Mouse (Mus musculus) limb, embryonic 13.5 days (tissue): ENCODE data around the gene Prpf31. TPM values are rescaled to one million over a fixed set of nuclear protein-coding genes. Genes with fewer than 3 reads are reported as not detected.
"Not testable (repeated sequence)": the region's sequence is repeated elsewhere in the genome, so short reads cannot be mapped to it uniquely, and the experiment has no call there.

Experiments used
- ATAC-seq: fragments of 200-750 bp; cut with Nextera tagmentation; 2 replicates; pipeline ENCODE4 v1.8.0; 2017; ENCODE audit warnings: low read depth, moderate number of reproducible peaks, moderate TSS enrichment; ENCODE audit not compliant: low FRiP score
- H3K27ac ChIP-seq: fragments of 300-500 bp; sonication (generic); 2 replicates; pipeline ENCODE4 v1.5.1; 2015; ENCODE audit warnings: inconsistent platforms, mild to moderate bottlenecking, moderate library complexity
- H3K27me3 ChIP-seq: fragments of 300-500 bp; sonication (generic); 2 replicates; pipeline ENCODE4 v1.6.1; 2015; ENCODE audit warnings: mild to moderate bottlenecking, inconsistent platforms
- H3K36me3 ChIP-seq: fragments of 300-500 bp; sonication (generic); 2 replicates; pipeline ENCODE4 v1.6.1; 2015; ENCODE audit warnings: inconsistent platforms, mild to moderate bottlenecking, moderate library complexity
- H3K4me1 ChIP-seq: fragments of 300-500 bp; sonication (generic); 2 replicates; pipeline ENCODE4 v1.6.1; 2015; ENCODE audit warnings: inconsistent platforms
- H3K4me2 ChIP-seq: fragments of 300-500 bp; sonication (generic); replicated peaks from 2 replicates; pipeline ENCODE4 v1.6.1; 2015; ENCODE audit warnings: inconsistent platforms, mild to moderate bottlenecking, moderate library complexity
- H3K4me3 ChIP-seq: fragments of 300-500 bp; sonication (generic); 2 replicates; pipeline ENCODE4 v1.5.1; 2015; ENCODE audit warnings: moderate library complexity, mild to moderate bottlenecking, inconsistent platforms
- H3K9ac ChIP-seq: fragments of 300-500 bp; sonication (generic); 2 replicates; pipeline ENCODE4 v1.6.1; 2015; ENCODE audit warnings: mild to moderate bottlenecking, inconsistent platforms
- H3K9me3 ChIP-seq: fragments of 300-500 bp; sonication (generic); 2 replicates; pipeline ENCODE4 v1.6.1; 2016; ENCODE audit warnings: inconsistent platforms
- WGBS: fragments of 180-500 bp; shearing (Covaris S2); methylation state at CpG from one replicate; pipeline ENCODE4 v1.1.7; 2015; 5-methylcytosine and 5-hydroxymethylcytosine counted together
- polyA plus RNA-seq: library from polyadenylated mRNA; unstranded; fragments of >200 nt; fragmentation: Nextera tagmentation; extraction: Ambion mirVana; gene quantifications from 2 replicates; pipeline ENCODE4 v1.2.1, GENCODE M21; 2015

Gene Prpf31
- polyA plus RNA-seq: 121 and 124 TPM in 2 replicates

- Histone ChIP-seq H3K27me3 (no peaks in the 10 kb centered on the region), H3K4me2 (peak within 1 kb of the TSS; percentile 99), H3K4me3 (peak within 1 kb of the TSS; percentile 74), H3K27ac (peak within 1 kb of the TSS; percentile 79; the same call in 1 of the 2 replicates), H3K9ac (peak within 1 kb of the TSS; percentile 90), H3K9me3 (no peaks in the 10 kb centered on the region), H3K4me1 (peaks cover 23% of the 10 kb centered on the region), H3K36me3 (peaks cover 53% of the 10 kb centered on the region)
- WGBS: 2% methylated on average over 47 of the region's 47 CpGs
- peak; percentile 91 for ATAC-seq
Measured at GRCm38 (mm10) chr7:3629543-3630477, at the start of gene Prpf31, which contains the start of gene Tfpt. TSS of gene Prpf31 (plus strand) at chr7:3629985. TSS of gene Tfpt (minus strand) at chr7:3629929.

GRCm38 (mm10) chr7:3580029-3580428 is 49.8 kb upstream of the Prpf31 start:
- H3K4me3 ChIP-seq: no peak overlapping the region

GRCm38 (mm10) chr7:3585763-3586162 is 44.0 kb upstream of the Prpf31 start:
- Histone ChIP-seq H3K4me3 (no peak overlapping the region), H3K9ac (no peak overlapping the region), H3K9me3 (peaks cover 6% of the 10 kb centered on the region; the same call in 1 of the 2 replicates), H3K27me3 (no peaks in the 10 kb centered on the region), H3K4me1 (no peaks in the 10 kb centered on the region), H3K4me2 (no peak overlapping the region), H3K27ac (no peak overlapping the region; the same call in 1 of the 2 replicates), H3K36me3 (no peaks in the 10 kb centered on the region)
- WGBS: 17% methylated on average over 6 of the region's 6 CpGs
- no peak for ATAC-seq

More at GRCm38 (mm10) chr7:3580029-3580428, 49.8 kb upstream of the Prpf31 start:
- H3K36me3 ChIP-seq: no peaks in the 10 kb centered on the region
- H3K9me3 ChIP-seq: peaks cover 6% of the 10 kb centered on the region; the same call in 1 of the 2 replicates
- no peak overlapping the region for H3K27ac ChIP-seq
- no peak overlapping the region for H3K9ac ChIP-seq
- H3K27me3 ChIP-seq: no peaks in the 10 kb centered on the region
- no peak overlapping the region for H3K4me2 ChIP-seq
- 28% methylated on average over 2 of the region's 2 CpGs for WGBS
- ATAC-seq: no peak
- H3K4me1 ChIP-seq: no peaks in the 10 kb centered on the region

- H3K4me3 ChIP-seq: no peak overlapping the region
- no peak overlapping the region for H3K4me2 ChIP-seq
- H3K9me3 ChIP-seq: peaks cover 6% of the 10 kb centered on the region; the same call in 1 of the 2 replicates
- no peak for ATAC-seq
- no peaks in the 10 kb centered on the region for H3K4me1 ChIP-seq
- H3K27ac ChIP-seq: no peak overlapping the region; the same call in 1 of the 2 replicates
- H3K36me3 ChIP-seq: no peaks in the 10 kb centered on the region
- 3% methylated on average over 5 of the region's 5 CpGs for WGBS
- no peak overlapping the region for H3K9ac ChIP-seq
- no peaks in the 10 kb centered on the region for H3K27me3 ChIP-seq
Measured at GRCm38 (mm10) chr7:3586255-3586654, 43.5 kb upstream of the Prpf31 start.

- Histone ChIP-seq H3K9me3 (peaks cover 6% of the 10 kb centered on the region; the same call in 1 of the 2 replicates), H3K27me3 (no peaks in the 10 kb centered on the region), H3K4me1 (no peaks in the 10 kb centered on the region), H3K9ac (no peak overlapping the region), H3K36me3 (no peaks in the 10 kb centered on the region), H3K27ac (no peak overlapping the region), H3K4me3 (no peak overlapping the region), H3K4me2 (no peak overlapping the region)
- WGBS: 73% methylated on average over 1 of the region's 1 CpGs
- no peak for ATAC-seq
Measured at GRCm38 (mm10) chr7:3587292-3587691, 42.5 kb upstream of the Prpf31 start.

GRCm38 (mm10) chr7:3590550-3590949 is 39.2 kb upstream of the Prpf31 start:
- Histone ChIP-seq H3K9ac (no peak overlapping the region), H3K4me3 (no peak overlapping the region), H3K36me3 (no peaks in the 10 kb centered on the region), H3K27ac (no peak overlapping the region), H3K27me3 (no peaks in the 10 kb centered on the region), H3K9me3 (no peaks in the 10 kb centered on the region), H3K4me2 (no peak overlapping the region), H3K4me1 (no peaks in the 10 kb centered on the region)
- WGBS: 84% methylated on average over 3 of the region's 3 CpGs
- ATAC-seq: no peak

- ATAC-seq: no peak
- Histone ChIP-seq H3K4me3 (no peak overlapping the region), H3K9me3 (no peaks in the 10 kb centered on the region), H3K4me1 (no peaks in the 10 kb centered on the region), H3K9ac (no peak overlapping the region), H3K27me3 (no peaks in the 10 kb centered on the region), H3K4me2 (no peak overlapping the region), H3K36me3 (no peaks in the 10 kb centered on the region), H3K27ac (no peak overlapping the region)
- WGBS: 84% methylated on average over 1 of the region's 1 CpGs
Measured at GRCm38 (mm10) chr7:3591534-3591933, 38.3 kb upstream of the Prpf31 start.

- no peak overlapping the region for H3K4me2 ChIP-seq
- no peaks in the 10 kb centered on the region for H3K4me1 ChIP-seq
- H3K27me3 ChIP-seq: no peaks in the 10 kb centered on the region
- H3K4me3 ChIP-seq: no peak overlapping the region
- ATAC-seq: no peak
- no peak overlapping the region for H3K9ac ChIP-seq
- H3K36me3 ChIP-seq: no peaks in the 10 kb centered on the region
- no peak overlapping the region for H3K27ac ChIP-seq
- H3K9me3 ChIP-seq: no peaks in the 10 kb centered on the region
Measured at GRCm38 (mm10) chr7:3593855-3594254, 35.9 kb upstream of the Prpf31 start.

- no peak overlapping the region for H3K9ac ChIP-seq
- H3K9me3 ChIP-seq: no peaks in the 10 kb centered on the region
- H3K27me3 ChIP-seq: no peaks in the 10 kb centered on the region
- no peak overlapping the region for H3K27ac ChIP-seq
- no peak overlapping the region for H3K4me3 ChIP-seq
- WGBS: 23% methylated on average over 5 of the region's 5 CpGs
- H3K4me2 ChIP-seq: peak overlapping the region; percentile 17; the same call in 1 of the 2 replicates
- no peaks in the 10 kb centered on the region for H3K4me1 ChIP-seq
- ATAC-seq: no peak
- H3K36me3 ChIP-seq: no peaks in the 10 kb centered on the region
Measured at GRCm38 (mm10) chr7:3594686-3595085, 35.1 kb upstream of the Prpf31 start.

GRCm38 (mm10) chr7:3595146-3595545 is 34.6 kb upstream of the Prpf31 start:
- H3K36me3 ChIP-seq: no peaks in the 10 kb centered on the region
- no peaks in the 10 kb centered on the region for H3K27me3 ChIP-seq
- H3K9me3 ChIP-seq: no peaks in the 10 kb centered on the region
- no peak overlapping the region for H3K4me3 ChIP-seq
- no peak overlapping the region for H3K9ac ChIP-seq
- H3K4me2 ChIP-seq: peak overlapping the region; percentile 17; the same call in 1 of the 2 replicates
- H3K27ac ChIP-seq: no peak overlapping the region
- no peaks in the 10 kb centered on the region for H3K4me1 ChIP-seq
- ATAC-seq: no peak
- WGBS: 10% methylated on average over 9 of the region's 9 CpGs

GRCm38 (mm10) chr7:3597755-3598154 is 32.0 kb upstream of the Prpf31 start:
- H3K36me3 ChIP-seq, H3K4me2 ChIP-seq, H3K4me3 ChIP-seq, H3K9ac ChIP-seq, H3K4me1 ChIP-seq, H3K9me3 ChIP-seq, ATAC-seq, H3K27me3 ChIP-seq, H3K27ac ChIP-seq: not testable (repeated sequence)
- WGBS: 47% methylated on average over 1 of the region's 1 CpGs

GRCm38 (mm10) chr7:3601119-3601518 is 28.7 kb upstream of the Prpf31 start:
- H3K36me3 ChIP-seq: no peaks in the 10 kb centered on the region
- H3K4me3 ChIP-seq: no peak overlapping the region
- no peak overlapping the region for H3K27ac ChIP-seq
- H3K27me3 ChIP-seq: no peaks in the 10 kb centered on the region
- ATAC-seq: no peak
- H3K4me1 ChIP-seq: no peaks in the 10 kb centered on the region
- H3K9ac ChIP-seq: no peak overlapping the region
- H3K4me2 ChIP-seq: no peak overlapping the region
- no peaks in the 10 kb centered on the region for H3K9me3 ChIP-seq
- WGBS: 15% methylated on average over 4 of the region's 4 CpGs
